Mouse (Mus musculus): ENCODE data around the gene Clvs2.
A peak's percentile ranks its signal among the peaks of the same experiment; 100 is the strongest.

Gene Clvs2

DNA sequence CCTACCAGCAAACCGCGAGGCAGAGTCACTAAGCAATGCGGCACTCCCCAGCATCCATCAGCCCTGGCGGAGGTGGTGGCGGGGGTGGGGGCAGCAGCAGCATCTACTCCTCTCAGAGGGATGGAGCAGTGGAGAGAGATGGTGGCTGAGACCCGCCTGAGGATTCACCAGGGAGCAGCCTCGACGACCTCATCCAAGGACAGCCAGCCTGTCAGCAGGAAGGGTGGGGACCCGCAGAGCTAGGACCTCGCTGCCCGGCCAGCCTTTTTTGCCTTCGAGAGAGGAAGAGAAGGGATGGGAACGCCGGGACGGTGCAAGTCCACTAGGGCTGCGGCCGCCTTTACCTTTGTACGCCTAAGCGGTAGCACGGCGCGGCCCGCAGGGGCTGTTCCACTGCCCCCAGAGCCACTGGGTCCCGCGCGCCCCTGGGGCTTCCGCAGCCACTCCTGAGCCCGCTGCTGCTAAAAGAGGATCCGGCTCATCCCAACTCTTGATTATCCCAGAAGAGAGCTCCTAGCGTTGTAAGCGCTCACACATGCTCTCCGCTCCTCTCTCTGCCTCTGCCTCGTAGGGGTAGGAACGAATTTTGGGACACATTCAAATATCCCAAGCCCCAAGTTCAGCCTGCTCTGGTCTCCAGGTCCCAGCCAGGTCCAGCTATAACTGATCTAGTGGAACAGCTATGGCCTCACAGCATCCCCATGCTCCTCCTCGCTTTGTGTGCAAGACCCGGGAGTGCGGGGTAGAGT, at the start of gene Clvs2:
Clvs2 (minus strand) TSS at position 639 of the 749 bp plus-strand sequence.
- peak in 1 of 2 experiments; percentile 8 for DNase-seq

DNA sequence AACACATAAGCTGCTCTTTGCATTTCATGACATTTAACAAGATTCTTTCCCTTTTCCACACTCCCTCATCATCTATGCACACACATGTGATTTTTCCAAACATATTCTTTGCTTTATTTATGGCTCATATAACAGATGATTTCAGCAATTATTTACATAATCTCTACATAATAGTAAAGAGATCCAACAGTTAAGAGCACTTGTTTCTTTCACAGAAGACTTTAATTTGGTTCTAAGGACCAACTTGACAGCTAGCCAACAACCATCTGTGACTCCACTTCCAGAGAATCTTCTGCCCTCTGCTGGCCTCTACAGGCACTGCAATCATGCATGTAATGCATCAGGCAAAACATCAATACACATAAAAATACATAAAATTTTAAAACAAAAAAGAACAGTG, 28.6 kb upstream of the Clvs2 start:
- no peak for DNase-seq

GRCm38 (mm10) chr10:33623577-33623991, 985 bp downstream of the Clvs2 start:
- no peak for DNase-seq

- no peak for DNase-seq
These were observed 1.9 kb downstream of the Clvs2 start for GRCm38 (mm10) chr10:33622700-33623099.

- no peak for DNase-seq
These were observed 8.4 kb downstream of the Clvs2 start for GRCm38 (mm10) chr10:33616207-33616606.

- no peak for DNase-seq
These were observed 11.4 kb downstream of the Clvs2 start for GRCm38 (mm10) chr10:33613197-33613596.

DNA sequence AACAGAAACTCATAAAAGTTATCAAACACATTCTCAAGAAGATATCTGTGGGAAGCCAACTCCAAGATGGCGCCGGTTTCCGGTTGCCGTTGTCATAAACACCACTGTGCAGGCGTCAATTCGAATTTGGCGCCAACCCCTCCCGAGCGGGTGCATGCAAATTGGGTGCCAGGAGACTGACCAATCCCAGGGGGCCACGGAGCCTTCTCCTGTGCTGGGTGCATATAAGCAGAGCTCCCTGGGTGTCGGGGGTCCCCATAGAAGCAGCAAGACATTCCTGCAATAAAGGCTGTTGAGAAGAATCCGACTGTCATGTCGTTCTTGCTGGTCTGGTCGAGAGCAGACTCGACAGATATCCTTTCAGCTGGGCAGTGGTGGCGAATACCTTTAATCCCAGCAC, 31.8 kb downstream of the Clvs2 start:
- peak in 1 of 2 experiments; percentile 5 for DNase-seq

GRCm38 (mm10) chr10:33588800-33589199, 35.8 kb downstream of the Clvs2 start:
- no peak for DNase-seq

DNA sequence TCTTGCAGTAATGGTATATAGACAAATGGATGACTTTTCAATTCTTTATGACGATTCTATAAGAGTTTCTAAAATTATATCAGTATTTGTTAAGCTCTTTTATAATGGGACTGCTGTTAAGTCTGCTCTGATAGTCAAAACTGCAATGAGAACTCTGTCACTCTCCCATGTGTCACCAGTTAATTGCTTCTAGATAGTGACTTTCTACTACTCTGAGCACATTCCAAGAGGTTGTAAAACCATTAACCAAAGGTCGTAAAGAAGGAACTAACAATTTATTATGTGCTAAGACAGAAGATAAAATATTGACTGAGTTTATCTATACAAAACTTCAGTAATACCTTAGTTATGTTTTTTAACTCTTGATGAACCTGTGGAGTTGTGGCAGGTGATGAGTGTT, 37.5 kb downstream of the Clvs2 start:
- DNase-seq = no peak

DNA sequence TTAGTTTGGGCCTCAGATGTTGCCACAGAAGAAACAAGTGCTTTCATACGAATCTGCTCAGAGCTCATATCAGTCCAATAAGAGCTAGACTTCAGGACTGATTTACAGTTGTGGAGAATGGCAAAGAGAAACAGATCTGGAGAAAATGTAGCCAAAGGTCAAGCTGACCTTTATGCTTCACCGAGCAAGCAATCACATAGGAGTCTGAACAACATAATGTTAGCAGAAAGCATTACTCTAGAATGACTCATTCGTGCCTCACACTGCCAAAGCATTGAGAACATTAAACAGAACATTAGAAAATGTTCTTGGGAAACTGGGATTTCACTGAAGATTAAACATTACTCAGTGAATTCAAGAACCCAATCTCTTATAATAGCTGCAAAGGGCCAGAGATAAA, 66.5 kb downstream of the Clvs2 start:
- no peak for DNase-seq

- no peak for DNase-seq
These were observed 84.2 kb downstream of the Clvs2 start for GRCm38 (mm10) chr10:33540331-33540730.
